Mouse (Mus musculus): ENCODE measurements at regions not wholly inside any gene's neighbourhood (a gene's known extent, or its start where the extent isn't known, plus 50 kb on each side); places are given as distances from the start of the nearest gene placed in this dataset.

GRCm38 (mm10) chr15:5355332-5355731 lies 111.3 kb upstream of the Ptger4 start:
- intact Hi-C loops (cut with DNase I), result no loop called here
- DNase-seq, result no peak

GRCm38 (mm10) chr15:5354328-5354727 lies 110.3 kb upstream of the Ptger4 start:
- DNase-seq, result no peak
- intact Hi-C loops (cut with DNase I), result no loop called here

- intact Hi-C loops (cut with DNase I), result no loop called here
- no peak for DNase-seq
These were observed 104.9 kb upstream of the Ptger4 start for GRCm38 (mm10) chr15:5348881-5349280.

- no peak for DNase-seq
- intact Hi-C loops (cut with DNase I), result no loop called here
These were observed 103.7 kb upstream of the Ptger4 start for GRCm38 (mm10) chr15:5347674-5348073.

GRCm38 (mm10) chr15:5346955-5347354 lies 103.0 kb upstream of the Ptger4 start:
- DNase-seq, result no peak
- intact Hi-C loops (cut with DNase I), result no loop called here

- intact Hi-C loops (cut with DNase I), result no loop called here
These were observed 99.8 kb upstream of the Ptger4 start for GRCm38 (mm10) chr15:5343794-5344193.

GRCm38 (mm10) chr15:5335528-5336268 lies 91.7 kb upstream of the Ptger4 start:
- intact Hi-C loops (cut with DNase I), result no loop called here
- no peak for DNase-seq

More at GRCm38 (mm10) chr15:5343794-5344193, 99.8 kb upstream of the Ptger4 start:
- DNase-seq, result peak in 1 of 2 experiments; percentile 15

- intact Hi-C loops (cut with DNase I), result no loop called here
These were observed 83.0 kb upstream of the Ptger4 start for GRCm38 (mm10) chr15:5326996-5327395.

GRCm38 (mm10) chr15:5321691-5322090 lies 77.7 kb upstream of the Ptger4 start:
- no peak for DNase-seq
- intact Hi-C loops (cut with DNase I), result no loop called here

More at GRCm38 (mm10) chr15:5326996-5327395, 83.0 kb upstream of the Ptger4 start:
- no peak for DNase-seq

GRCm38 (mm10) chr15:5312231-5312630 lies 68.2 kb upstream of the Ptger4 start:
- no peak for DNase-seq
- intact Hi-C loops (cut with DNase I), result no loop called here

- intact Hi-C loops (cut with DNase I), result no loop called here
- no peak for DNase-seq
These were observed 66.0 kb upstream of the Ptger4 start for GRCm38 (mm10) chr15:5310035-5310434.

- intact Hi-C loops (cut with DNase I), result no loop called here
- DNase-seq, result no peak
These were observed 58.4 kb upstream of the Ptger4 start for GRCm38 (mm10) chr15:5302403-5302802.

GRCm38 (mm10) chr15:5299807-5300206 lies 55.8 kb upstream of the Ptger4 start:
- DNase-seq, result no peak
- intact Hi-C loops (cut with DNase I), result no loop called here

- no peak for DNase-seq
- intact Hi-C loops (cut with DNase I), result no loop called here
These were observed 53.0 kb upstream of the Ptger4 start for GRCm38 (mm10) chr15:5296949-5297348.

Data from gastrocnemius, postnatal 36 days (tissue).